Mouse (Mus musculus) olfactory bulb, adult 2 months (tissue): ENCODE results near the gene Chn2. TPM values are rescaled to one million over a fixed set of nuclear protein-coding genes. Genes with fewer than 3 reads are reported as not detected.

Experiments used
- H3K27ac ChIP-seq: fragments of 200-500 bp; 2 replicates; pipeline ENCODE4 v1.5.1; 2012; ENCODE audit warnings: low read depth, low read length; ENCODE audit not compliant: insufficient read depth
- H3K4me1 ChIP-seq: fragments of 200-500 bp; 2 replicates; pipeline ENCODE4 v1.6.1; 2012; ENCODE audit warnings: low read length; ENCODE audit not compliant: control insufficient read depth, insufficient read depth
- H3K4me3 ChIP-seq: fragments of 200-500 bp; 2 replicates; pipeline ENCODE4 v1.5.1; 2012; ENCODE audit warnings: mild to moderate bottlenecking, low read depth, low read length, moderate library complexity; ENCODE audit not compliant: insufficient read depth
- CTCF ChIP-seq: fragments of 200-500 bp; IDR thresholded peaks from 2 replicates; pipeline ENCODE4 v1.5.1; 2012; ENCODE audit warnings: low read depth, mild to moderate bottlenecking, low read length, moderate library complexity; ENCODE audit not compliant: insufficient read depth
- POLR2A ChIP-seq: fragments of 200-500 bp; IDR thresholded peaks from 2 replicates; pipeline ENCODE4 v1.6.1; 2012; ENCODE audit warnings: mild to moderate bottlenecking, low read depth, low read length, moderate library complexity; ENCODE audit not compliant: insufficient read depth
- WGBS: fragments of 180-500 bp; shearing (Covaris S2); methylation state at CpG from one replicate; pipeline ENCODE4 v1.1.7; 2018; 5-methylcytosine and 5-hydroxymethylcytosine counted together
- polyA plus RNA-seq: library from polyadenylated mRNA; stranded (reverse); fragments of >200 nt; gene quantifications from 2 replicates; pipeline ENCODE4 v1.2.4, GENCODE M21; 2012; ENCODE audit warnings: low replicate concordance; ENCODE audit not compliant: missing spikeins, insufficient read depth, insufficient read length

Chn2 gene
- polyA plus RNA-seq, 1 experiment: not detected

DNA sequence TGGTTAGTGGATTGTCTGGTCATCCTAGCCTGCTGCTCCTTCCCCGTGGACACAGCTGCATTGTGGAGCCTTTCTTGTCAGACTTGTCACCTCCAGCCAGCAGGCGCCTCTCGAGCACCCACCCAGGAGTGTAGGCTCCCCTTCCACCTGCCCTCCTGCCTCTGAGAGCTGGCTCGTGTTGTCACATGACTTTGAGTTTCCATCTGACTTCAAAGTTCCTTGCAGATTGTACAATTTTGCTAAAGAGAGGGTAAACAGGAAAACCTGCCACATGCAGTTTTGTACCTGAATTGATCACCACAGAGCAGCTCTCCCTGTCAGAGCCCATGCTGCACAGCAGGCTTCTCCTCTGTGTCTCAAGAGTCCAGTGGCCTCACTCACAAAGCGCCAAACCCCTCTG, 177.2 kb downstream of the Chn2 start:
- Histone ChIP-seq H3K27ac (no peak overlapping the region), H3K4me3 (no peak overlapping the region), H3K4me1 (no peaks in the 10 kb centered on the region)
- 93% methylated on average over 5 of the region's 5 CpGs for WGBS
- TF ChIP-seq CTCF (no peak), POLR2A (no peak)

GRCm38 (mm10) chr6:54220124-54220523, 180.8 kb downstream of the Chn2 start:
- Histone ChIP-seq H3K4me3 (no peak overlapping the region), H3K27ac (no peak overlapping the region), H3K4me1 (peaks cover 7% of the 10 kb centered on the region; the same call in 1 of the 2 replicates)
- 78% methylated on average over 14 of the region's 14 CpGs for WGBS
- TF ChIP-seq CTCF (no peak), POLR2A (no peak)

DNA sequence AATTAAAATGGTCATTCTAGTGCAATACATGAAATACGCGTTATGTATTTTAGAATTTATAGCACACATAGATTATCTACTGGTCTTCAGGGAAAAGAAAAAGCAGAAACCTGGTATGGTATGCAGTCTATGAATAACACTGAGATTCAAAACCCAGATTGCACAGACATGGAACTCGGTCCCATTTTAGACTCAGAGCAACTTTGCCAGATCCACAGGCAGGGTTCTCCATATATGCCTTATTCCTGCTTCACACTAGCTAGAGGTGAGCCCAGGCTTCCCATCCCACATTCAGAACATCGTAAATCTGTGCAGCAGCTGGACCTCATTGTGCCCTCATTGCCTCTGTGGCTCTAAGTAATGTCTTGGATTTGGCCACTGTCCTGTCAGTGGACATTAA, 184.2 kb downstream of the Chn2 start:
- TF ChIP-seq POLR2A: no peak
- TF ChIP-seq CTCF: no peak
- Histone ChIP-seq H3K27ac (no peak overlapping the region), H3K4me3 (no peak overlapping the region), H3K4me1 (peaks cover 7% of the 10 kb centered on the region; the same call in 1 of the 2 replicates)
- WGBS: 95% methylated on average over 4 of the region's 4 CpGs

DNA sequence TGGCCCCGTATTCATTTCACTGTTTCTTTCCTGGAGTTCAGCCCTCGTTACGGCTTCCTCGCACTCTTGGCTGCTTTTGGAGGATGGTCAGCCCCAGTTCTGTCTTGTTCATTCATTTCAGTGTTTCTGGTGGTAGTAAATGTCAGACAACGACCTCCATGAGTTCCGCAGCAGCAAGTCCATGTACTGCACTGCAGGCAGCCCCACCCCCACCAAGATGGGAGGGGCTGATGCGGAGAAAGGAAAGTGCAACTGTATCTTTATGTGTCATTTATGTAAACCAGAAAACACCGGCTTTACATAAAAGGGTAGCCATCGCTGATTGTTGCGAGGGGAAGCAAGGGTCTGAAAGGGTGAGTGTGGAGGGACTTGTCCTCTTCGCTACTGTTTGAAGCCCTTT, 185.0 kb downstream of the Chn2 start:
- Histone ChIP-seq H3K4me1 (peaks cover 7% of the 10 kb centered on the region; the same call in 1 of the 2 replicates), H3K4me3 (no peak overlapping the region), H3K27ac (no peak overlapping the region)
- TF ChIP-seq POLR2A: no peak
- no peak for TF ChIP-seq CTCF
- WGBS: 71% methylated on average over 11 of the region's 11 CpGs

DNA sequence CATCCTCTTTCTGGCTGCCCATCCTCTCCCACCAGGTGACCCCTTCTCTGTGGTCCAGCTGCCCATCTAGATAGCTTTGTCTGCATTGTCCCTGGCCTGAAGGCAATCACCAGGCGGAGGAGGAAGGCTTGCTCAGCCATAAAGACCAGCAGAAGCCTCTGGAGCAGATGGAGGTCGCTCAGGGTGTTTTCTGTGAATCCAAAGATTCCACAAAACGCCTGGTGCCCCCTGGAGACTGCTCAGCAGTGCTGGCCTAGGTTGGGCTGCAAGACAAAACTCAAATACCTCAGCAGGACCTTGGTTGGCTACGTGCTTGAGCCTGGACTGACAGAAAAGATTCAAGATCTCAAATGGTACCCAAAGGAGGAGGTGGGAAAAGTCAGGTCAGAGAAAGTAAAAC, 186.0 kb downstream of the Chn2 start:
- WGBS: 81% methylated on average over 4 of the region's 4 CpGs
- no peak for TF ChIP-seq POLR2A
- TF ChIP-seq CTCF: no peak
- Histone ChIP-seq H3K4me1 (peaks cover 7% of the 10 kb centered on the region; the same call in 1 of the 2 replicates), H3K27ac (no peak overlapping the region), H3K4me3 (no peak overlapping the region)

DNA sequence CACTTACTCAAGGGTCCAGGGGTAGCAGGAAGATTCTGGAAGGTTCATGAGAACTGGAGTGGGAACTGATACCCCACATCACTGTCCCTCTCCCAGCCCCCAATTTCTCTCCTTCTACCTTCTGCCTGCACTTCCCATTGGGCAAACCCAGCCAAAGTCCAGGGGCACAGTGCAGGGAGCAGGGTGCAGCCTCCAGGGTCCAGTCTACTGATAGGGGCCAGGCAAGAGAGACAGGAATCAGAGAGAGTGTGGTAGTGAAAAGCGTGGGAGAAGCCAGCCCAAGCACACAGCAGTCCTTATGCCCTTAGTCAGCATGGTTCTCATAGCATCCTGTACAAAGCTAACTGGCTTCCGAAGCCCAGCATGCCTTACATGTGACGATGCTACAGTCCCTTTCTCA, 187.7 kb downstream of the Chn2 start:
- H3K4me3 ChIP-seq: no peak overlapping the region
- peaks cover 7% of the 10 kb centered on the region; the same call in 1 of the 2 replicates for H3K4me1 ChIP-seq
- no peak for TF ChIP-seq CTCF
- no peak for TF ChIP-seq POLR2A
- no peak overlapping the region for H3K27ac ChIP-seq
- WGBS: 95% methylated on average over 3 of the region's 3 CpGs

- TF ChIP-seq POLR2A (no peak), CTCF (no peak)
- 79% methylated on average over 9 of the region's 9 CpGs for WGBS
- H3K4me3 ChIP-seq: no peak overlapping the region
- peaks cover 7% of the 10 kb centered on the region; the same call in 1 of the 2 replicates for H3K4me1 ChIP-seq
- H3K27ac ChIP-seq: no peak overlapping the region
Measured at GRCm38 (mm10) chr6:54228421-54228820, 189.1 kb downstream of the Chn2 start.

DNA sequence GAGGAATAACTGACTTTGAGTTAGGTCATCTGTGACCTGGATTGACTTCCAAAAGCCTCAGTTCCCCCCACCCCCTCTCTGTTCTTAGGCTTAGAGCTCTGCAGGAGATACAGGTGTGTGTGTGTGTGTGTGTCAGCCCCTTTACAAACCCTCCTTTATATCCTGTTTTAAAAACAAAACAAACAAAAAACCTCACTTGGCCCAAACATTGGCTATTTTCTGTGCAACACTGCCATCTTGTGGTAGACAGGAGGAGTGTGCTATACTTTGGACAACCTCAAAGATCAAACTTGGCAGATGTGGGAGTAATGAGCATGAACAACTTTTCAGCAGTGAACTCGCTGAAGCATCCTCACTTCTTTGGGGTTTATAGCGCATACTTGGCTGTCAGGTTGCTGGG, 189.5 kb downstream of the Chn2 start:
- Histone ChIP-seq H3K27ac (no peak overlapping the region), H3K4me3 (no peak overlapping the region)
- WGBS: 5% methylated on average over 2 of the region's 2 CpGs

GRCm38 (mm10) chr6:54231769-54232558, 192.6 kb downstream of the Chn2 start:
- H3K4me1 ChIP-seq: no peaks in the 10 kb centered on the region
- H3K4me3 ChIP-seq: no peak overlapping the region
- no peak overlapping the region for H3K27ac ChIP-seq
- TF ChIP-seq CTCF (no peak), POLR2A (no peak)
- WGBS: 91% methylated on average over 13 of the region's 13 CpGs

More for the DNA sequence above, 189.5 kb downstream of the Chn2 start:
- TF ChIP-seq POLR2A (no peak), CTCF (no peak)
- peaks cover 7% of the 10 kb centered on the region; the same call in 1 of the 2 replicates for H3K4me1 ChIP-seq
